Mouse (Mus musculus): ENCODE data around the gene Dnajc22. TPM values are rescaled to one million over a fixed set of nuclear protein-coding genes. Genes with fewer than 3 reads are reported as not detected.
A peak's percentile ranks its signal among the peaks of the same experiment; 100 is the strongest.

Gene Dnajc22
- polyA plus RNA-seq, 1 experiment from 2014 or later: 0.99 TPM

DNA sequence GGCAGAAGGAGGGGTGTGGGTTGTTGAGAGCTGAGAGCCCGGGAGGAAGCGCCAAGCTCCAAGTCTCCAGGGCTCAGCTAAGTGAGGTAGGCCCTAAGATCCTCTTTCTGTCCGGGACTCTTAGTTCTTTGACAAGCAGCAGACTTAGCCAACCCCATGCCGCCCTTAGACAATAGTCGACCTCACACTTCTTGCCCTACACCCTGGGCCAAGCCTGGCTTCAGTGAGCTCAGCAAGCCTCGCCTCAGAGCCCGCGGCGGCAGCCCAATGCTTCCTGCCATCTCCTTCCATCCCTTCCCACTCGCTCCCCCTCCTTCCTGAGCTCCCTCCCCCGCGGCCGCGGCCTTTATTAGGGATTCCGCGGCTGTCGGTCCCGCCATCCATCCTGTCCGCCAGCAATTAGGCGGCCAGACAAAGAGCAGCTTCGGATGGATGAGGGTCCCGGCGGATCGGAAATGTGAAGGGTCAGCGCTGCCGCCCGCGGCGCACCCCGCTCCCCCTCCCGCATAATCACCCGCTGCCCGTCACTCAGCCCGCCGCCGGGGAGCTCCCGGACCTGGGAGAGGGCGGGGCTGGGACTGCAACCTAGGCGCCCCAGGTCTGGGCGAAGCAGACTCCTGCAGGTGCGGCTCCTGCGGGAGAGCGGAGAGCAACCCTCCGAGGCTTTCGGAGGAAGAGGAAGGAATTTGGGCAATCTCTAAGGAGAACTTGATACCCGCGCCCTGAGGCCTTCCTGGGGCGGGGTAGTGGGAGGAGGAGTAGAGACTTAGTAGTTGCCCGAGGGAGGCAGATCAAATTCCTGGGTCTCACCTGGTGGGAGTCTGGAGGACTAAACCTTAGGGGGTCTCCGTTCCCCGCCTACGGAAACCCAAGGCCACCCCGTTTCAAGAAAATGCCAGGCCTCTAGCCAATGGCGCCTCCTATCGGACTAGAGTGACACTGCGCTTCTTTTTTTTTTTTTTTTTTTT is 605 bp downstream of the Dnajc22 start:
- Histone ChIP-seq H3K36me3 (no peaks in the 10 kb centered on the region), H3K4me1 (peaks cover 83% of the 10 kb centered on the region), H3K4me3 (peak overlapping the region; percentile 61), H3K27ac (replicated peaks) (peak overlapping the region; percentile 81), H3K27me3 (ENCODE audit: low read depth, poor library complexity, severe bottlenecking) (peaks cover 99% of the 10 kb centered on the region), H3K9me3 (replicated peaks) (no peaks in the 10 kb centered on the region)
- peak; percentile 78 for DNase-seq (ENCODE audit: low spot score)
- under 1% methylated on average over 55 of the region's 56 CpGs for WGBS

GRCm38 (mm10) chr15:99094631-99095270 is 1.8 kb downstream of the Dnajc22 start:
- peak overlapping the region; percentile 35 for H3K4me3 ChIP-seq
- WGBS: 1% methylated on average over 27 of the region's 27 CpGs
- peaks cover 99% of the 10 kb centered on the region for H3K27me3 ChIP-seq (ENCODE audit: low read depth, poor library complexity, severe bottlenecking)
- peak; percentile 42 for DNase-seq (ENCODE audit: low spot score)
- no peaks in the 10 kb centered on the region for H3K36me3 ChIP-seq
- no peaks in the 10 kb centered on the region for H3K9me3 ChIP-seq (replicated peaks)
- H3K4me1 ChIP-seq: peaks cover 81% of the 10 kb centered on the region
- H3K27ac ChIP-seq (replicated peaks): 0 out of 2 replicates have a peak overlapping the region, but pooled peaks have one; percentile 13

DNA sequence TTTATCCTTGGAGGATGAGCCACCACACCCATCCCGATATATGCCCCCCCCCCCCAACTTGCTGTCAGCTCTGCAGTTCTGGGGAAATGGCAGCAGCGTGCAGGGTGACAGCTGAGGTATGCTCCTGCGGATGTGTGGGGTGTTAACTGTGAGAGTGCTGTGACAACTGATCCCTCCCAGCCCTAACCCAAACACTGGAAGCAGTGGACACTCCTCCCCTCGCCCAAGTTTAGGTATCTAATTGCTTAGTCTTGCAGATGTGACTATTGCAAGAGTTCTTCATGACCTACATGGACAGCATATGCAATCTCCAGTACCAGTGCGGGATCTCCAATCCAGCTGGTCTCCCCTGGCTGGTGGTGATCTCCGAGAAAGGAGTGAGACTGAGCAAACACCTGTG is 2.4 kb downstream of the Dnajc22 start:
- Histone ChIP-seq H3K36me3 (no peaks in the 10 kb centered on the region), H3K27me3 (ENCODE audit: low read depth, poor library complexity, severe bottlenecking) (peaks cover 99% of the 10 kb centered on the region), H3K27ac (replicated peaks) (no peak overlapping the region), H3K4me3 (peak overlapping the region; percentile 35), H3K4me1 (peaks cover 75% of the 10 kb centered on the region), H3K9me3 (replicated peaks) (no peaks in the 10 kb centered on the region)
- 3% methylated on average over 6 of the region's 6 CpGs for WGBS
- DNase-seq (ENCODE audit: low spot score): no peak

DNA sequence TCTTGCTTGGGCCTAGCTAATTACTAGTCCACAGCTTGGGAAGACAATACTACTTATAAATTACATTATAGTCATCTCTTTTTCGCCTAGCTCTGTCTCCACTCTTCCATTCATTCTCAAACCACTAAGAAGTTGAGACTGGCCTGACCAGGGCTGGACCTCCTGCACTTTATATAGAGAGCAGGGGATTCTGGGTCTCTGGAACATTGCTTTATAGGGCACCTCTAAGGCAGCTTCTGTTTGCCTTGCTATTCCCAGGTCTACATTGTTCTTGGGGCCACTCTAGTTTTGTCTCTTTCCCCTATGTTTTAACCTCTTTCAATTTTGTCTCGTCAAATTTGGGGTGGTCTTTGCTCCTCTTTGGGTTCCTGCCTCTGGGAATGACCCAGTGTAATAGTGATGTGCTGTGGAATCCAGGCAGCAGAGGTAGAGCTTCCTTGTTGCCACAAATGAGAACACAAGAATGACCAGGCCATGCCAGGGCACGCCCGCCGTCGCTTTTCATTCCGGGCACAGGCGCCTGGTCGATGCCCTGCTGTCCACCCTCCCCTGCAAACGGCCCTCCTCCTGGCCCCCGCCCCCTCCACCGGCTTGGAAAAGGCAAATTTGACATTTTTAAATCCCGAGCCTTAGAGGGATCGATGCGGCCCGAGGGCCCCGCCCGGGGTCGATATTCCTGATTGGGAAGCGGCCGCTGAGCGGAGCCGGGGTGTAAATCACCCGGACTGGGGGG is 3.3 kb downstream of the Dnajc22 start:
- Histone ChIP-seq H3K27me3 (ENCODE audit: low read depth, poor library complexity, severe bottlenecking) (peaks cover 99% of the 10 kb centered on the region), H3K36me3 (no peaks in the 10 kb centered on the region), H3K4me3 (peak overlapping the region; percentile 55), H3K9me3 (replicated peaks) (no peaks in the 10 kb centered on the region), H3K27ac (replicated peaks) (peak overlapping the region; percentile 76), H3K4me1 (peaks cover 67% of the 10 kb centered on the region)
- no peak for DNase-seq (ENCODE audit: low spot score)
- 1% methylated on average over 24 of the region's 24 CpGs for WGBS

GRCm38 (mm10) chr15:99096831-99097500 is 4.0 kb downstream of the Dnajc22 start:
- Histone ChIP-seq H3K27me3 (ENCODE audit: low read depth, poor library complexity, severe bottlenecking) (peaks cover 96% of the 10 kb centered on the region), H3K4me1 (peaks cover 67% of the 10 kb centered on the region), H3K9me3 (replicated peaks) (no peaks in the 10 kb centered on the region), H3K4me3 (peak overlapping the region; percentile 55), H3K27ac (replicated peaks) (peak overlapping the region; percentile 76), H3K36me3 (no peaks in the 10 kb centered on the region)
- peak; percentile 75 for DNase-seq (ENCODE audit: low spot score)
- under 1% methylated on average over 57 of the region's 58 CpGs for WGBS

DNA sequence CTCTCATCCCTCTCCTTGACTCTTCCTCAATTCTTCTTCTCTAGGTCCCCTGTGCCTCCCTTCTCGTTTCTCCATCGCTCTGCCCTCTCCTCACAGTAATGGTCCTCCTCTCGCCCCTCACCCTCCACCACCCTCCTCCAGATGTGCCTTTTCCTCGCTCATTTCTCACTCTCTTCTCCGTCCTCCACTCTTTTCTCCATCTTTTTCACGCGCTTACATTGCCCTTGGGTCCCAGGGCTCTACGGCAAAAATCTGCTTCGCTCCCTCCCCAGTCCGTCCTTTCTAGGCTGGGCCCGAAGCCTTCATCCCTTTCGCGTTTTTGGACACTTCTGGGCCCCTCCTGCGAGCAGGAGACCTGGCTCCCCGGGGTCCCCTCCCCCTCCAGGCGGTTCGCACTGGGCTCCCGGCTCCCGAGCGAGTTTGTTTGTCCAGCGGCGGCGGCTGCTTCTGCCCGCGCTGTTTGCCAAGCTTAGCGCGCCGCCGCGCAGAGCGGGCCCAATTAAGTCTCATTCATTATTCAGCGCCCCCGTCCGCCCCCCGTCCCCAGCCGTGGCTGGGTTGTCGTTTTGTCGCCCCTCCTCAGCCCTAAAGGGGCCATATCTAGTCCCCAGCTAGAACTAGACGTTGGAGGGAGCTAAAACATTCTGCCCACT is 5.0 kb downstream of the Dnajc22 start:
- WGBS: under 1% methylated on average over 39 of the region's 39 CpGs
- H3K27ac ChIP-seq (replicated peaks): peak overlapping the region; percentile 76
- peaks cover 86% of the 10 kb centered on the region for H3K27me3 ChIP-seq (ENCODE audit: low read depth, poor library complexity, severe bottlenecking)
- no peaks in the 10 kb centered on the region for H3K9me3 ChIP-seq (replicated peaks)
- peaks cover 62% of the 10 kb centered on the region for H3K4me1 ChIP-seq
- peak; percentile 70 for DNase-seq (ENCODE audit: low spot score)
- peak overlapping the region; percentile 55 for H3K4me3 ChIP-seq
- no peaks in the 10 kb centered on the region for H3K36me3 ChIP-seq

DNA sequence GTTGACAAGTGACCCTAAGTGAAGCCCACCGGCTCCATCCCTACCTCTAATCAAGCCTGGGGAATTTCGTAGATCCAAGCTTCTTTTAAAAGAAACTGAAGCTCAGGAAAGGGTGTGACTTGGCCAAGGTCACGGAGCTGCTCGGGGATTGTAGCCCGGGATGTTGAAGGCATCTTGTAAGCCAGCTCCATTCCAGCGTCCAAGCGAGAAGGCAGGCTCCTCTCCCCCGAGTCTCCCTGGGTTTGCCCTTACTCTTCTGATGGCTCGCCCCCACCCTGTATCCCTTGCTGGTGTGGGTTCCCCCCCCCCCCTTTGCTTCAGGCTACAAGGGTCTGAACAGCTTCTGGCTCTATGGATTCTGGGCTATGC is 5.5 kb downstream of the Dnajc22 start:
- no peak for DNase-seq (ENCODE audit: low spot score)
- Histone ChIP-seq H3K27me3 (ENCODE audit: low read depth, poor library complexity, severe bottlenecking) (peaks cover 81% of the 10 kb centered on the region), H3K36me3 (no peaks in the 10 kb centered on the region), H3K4me1 (peaks cover 57% of the 10 kb centered on the region), H3K4me3 (peak overlapping the region; percentile 55), H3K9me3 (replicated peaks) (no peaks in the 10 kb centered on the region), H3K27ac (replicated peaks) (peak overlapping the region; percentile 76)
- WGBS: 2% methylated on average over 9 of the region's 9 CpGs

- WGBS: under 1% methylated on average over 15 of the region's 15 CpGs
- Histone ChIP-seq H3K4me1 (peaks cover 52% of the 10 kb centered on the region), H3K27ac (replicated peaks) (peak overlapping the region; percentile 52), H3K9me3 (replicated peaks) (no peaks in the 10 kb centered on the region), H3K36me3 (no peaks in the 10 kb centered on the region), H3K27me3 (ENCODE audit: low read depth, poor library complexity, severe bottlenecking) (peaks cover 75% of the 10 kb centered on the region), H3K4me3 (peak overlapping the region; percentile 55)
- peak; percentile 69 for DNase-seq (ENCODE audit: low spot score)
These were observed 6.2 kb downstream of the Dnajc22 start for GRCm38 (mm10) chr15:99099139-99099556.

- peaks cover 46% of the 10 kb centered on the region for H3K4me1 ChIP-seq
- no peaks in the 10 kb centered on the region for H3K9me3 ChIP-seq (replicated peaks)
- whole genome bisulfite sequencing: 62% methylated on average over 3 of the region's 3 CpGs
- H3K36me3 ChIP-seq: no peaks in the 10 kb centered on the region
- H3K27ac ChIP-seq (replicated peaks): no peak overlapping the region
- H3K4me3 ChIP-seq: no peak overlapping the region
- peaks cover 67% of the 10 kb centered on the region for H3K27me3 ChIP-seq (ENCODE audit: low read depth, poor library complexity, severe bottlenecking)
- no peak for DNase-seq (ENCODE audit: low spot score)
These were observed 7.0 kb downstream of the Dnajc22 start for GRCm38 (mm10) chr15:99099984-99100383.

- Histone ChIP-seq H3K9me3 (replicated peaks) (no peaks in the 10 kb centered on the region), H3K36me3 (no peaks in the 10 kb centered on the region), H3K27me3 (ENCODE audit: low read depth, poor library complexity, severe bottlenecking) (peaks cover 14% of the 10 kb centered on the region), H3K27ac (replicated peaks) (no peak overlapping the region), H3K4me3 (no peak overlapping the region), H3K4me1 (no peaks in the 10 kb centered on the region)
- DNase-seq (ENCODE audit: low spot score): no peak
- 89% methylated on average over 7 of the region's 7 CpGs for WGBS
These were observed 12.3 kb downstream of the Dnajc22 start for GRCm38 (mm10) chr15:99105238-99105637.

- H3K9me3 ChIP-seq (replicated peaks): no peaks in the 10 kb centered on the region
- H3K27ac ChIP-seq (replicated peaks): no peak overlapping the region
- H3K27me3 ChIP-seq (ENCODE audit: low read depth, poor library complexity, severe bottlenecking): no peaks in the 10 kb centered on the region
- 88% methylated on average over 3 of the region's 3 CpGs for WGBS
- DNase-seq (ENCODE audit: low spot score): no peak
- no peak overlapping the region for H3K4me3 ChIP-seq
- no peaks in the 10 kb centered on the region for H3K36me3 ChIP-seq
- no peaks in the 10 kb centered on the region for H3K4me1 ChIP-seq
These were observed 14.9 kb downstream of the Dnajc22 start for GRCm38 (mm10) chr15:99107866-99108265.

DNA sequence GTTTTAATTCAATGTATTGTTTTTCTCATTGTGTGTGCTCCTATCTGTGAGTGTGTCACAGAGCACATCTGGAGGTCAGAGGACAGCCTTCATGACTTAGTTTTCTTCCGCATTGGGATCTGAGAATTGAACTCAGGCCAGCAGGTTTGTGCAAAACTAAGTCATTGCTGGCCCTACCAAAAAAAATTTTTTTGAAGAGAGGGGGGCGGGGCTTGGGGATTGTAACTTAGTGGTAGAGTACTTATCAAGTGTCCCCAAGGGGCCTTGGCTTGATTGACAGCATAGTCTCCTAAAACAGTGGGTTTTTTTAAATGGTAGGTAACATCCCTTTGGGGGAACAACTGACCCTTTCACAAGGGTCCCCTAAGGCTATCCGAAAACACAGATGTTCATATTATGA is 18.2 kb downstream of the Dnajc22 start:
- Histone ChIP-seq H3K27ac (replicated peaks) (no peak overlapping the region), H3K27me3 (ENCODE audit: low read depth, poor library complexity, severe bottlenecking) (no peaks in the 10 kb centered on the region), H3K36me3 (no peaks in the 10 kb centered on the region), H3K4me3 (no peak overlapping the region), H3K4me1 (peaks cover 14% of the 10 kb centered on the region), H3K9me3 (replicated peaks) (no peaks in the 10 kb centered on the region)
- 88% methylated on average over 3 of the region's 3 CpGs for WGBS
- no peak for DNase-seq (ENCODE audit: low spot score)

Data from midbrain, embryonic 10.5 days (tissue).